Mouse (Mus musculus): ENCODE measurements around the gene Gm42674. TPM values are rescaled to one million over a fixed set of nuclear protein-coding genes. Genes with fewer than 3 reads are reported as not detected.

Gene Gm42674
- polyA plus RNA-seq, 1 experiment from 2014 or later, result not detected

Other genes with a start within 250 kb of the Gm42674 start
- gene Slc27a3, start 212.0 kb upstream of the Gm42674 start, polyA plus RNA-seq (2015; fragmentation: Nextera tagmentation; extraction: Ambion mirVana), result 24.9 and 26.5 TPM in 2 replicates
- 29.9 and 30.1 TPM in 2 replicates for gene Ints3, start 168.3 kb upstream of the Gm42674 start, polyA plus RNA-seq (2015; fragmentation: Nextera tagmentation; extraction: Ambion mirVana)
- gene Npr1, start 136.0 kb upstream of the Gm42674 start, polyA plus RNA-seq (2015; fragmentation: Nextera tagmentation; extraction: Ambion mirVana), result 3.5 and 3.7 TPM in 2 replicates
- gene Ilf2, start 125.8 kb upstream of the Gm42674 start, polyA plus RNA-seq (2015; fragmentation: Nextera tagmentation; extraction: Ambion mirVana), result 303 and 314 TPM in 2 replicates
- 90.1 and 95.6 TPM in 2 replicates for gene Snapin, start 110.9 kb upstream of the Gm42674 start, polyA plus RNA-seq (2015; fragmentation: Nextera tagmentation; extraction: Ambion mirVana)
- gene Chtop, start 92.4 kb upstream of the Gm42674 start, polyA plus RNA-seq (2015; fragmentation: Nextera tagmentation; extraction: Ambion mirVana), result 195 and 197 TPM in 2 replicates
- 8.4 and 9.5 TPM in 2 replicates for gene S100a1, start 87.5 kb upstream of the Gm42674 start, polyA plus RNA-seq (2015; fragmentation: Nextera tagmentation; extraction: Ambion mirVana)
- 10.6 and 12.2 TPM in 2 replicates for gene S100a13, start 87.5 kb upstream of the Gm42674 start, polyA plus RNA-seq (2015; fragmentation: Nextera tagmentation; extraction: Ambion mirVana)
- not detected in 2 replicates for gene S100a14, start 75.0 kb upstream of the Gm42674 start, polyA plus RNA-seq (2015; fragmentation: Nextera tagmentation; extraction: Ambion mirVana)
- gene S100a16, start 64.7 kb upstream of the Gm42674 start, polyA plus RNA-seq (2015; fragmentation: Nextera tagmentation; extraction: Ambion mirVana), result 33.6 and 37.9 TPM in 2 replicates
- gene S100a3, start 41.3 kb upstream of the Gm42674 start, polyA plus RNA-seq (2015; fragmentation: Nextera tagmentation; extraction: Ambion mirVana), result 1.3 and 1.8 TPM in 2 replicates
- not detected in 2 replicates for gene S100a2, start 11.7 kb upstream of the Gm42674 start, polyA plus RNA-seq (2015; fragmentation: Nextera tagmentation; extraction: Ambion mirVana)
- gene S100a4, start 1.9 kb downstream of the Gm42674 start, polyA plus RNA-seq (2015; fragmentation: Nextera tagmentation; extraction: Ambion mirVana), result 0.75 and 1.5 TPM in 2 replicates
- gene S100a5, start 6.6 kb downstream of the Gm42674 start, polyA plus RNA-seq (2015; fragmentation: Nextera tagmentation; extraction: Ambion mirVana), result not detected in 2 replicates
- 38.4 and 42.3 TPM in 2 replicates for gene S100a6, start 11.0 kb downstream of the Gm42674 start, polyA plus RNA-seq (2015; fragmentation: Nextera tagmentation; extraction: Ambion mirVana)
- not detected in 2 replicates for gene S100a7a, start 52.1 kb downstream of the Gm42674 start, polyA plus RNA-seq (2015; fragmentation: Nextera tagmentation; extraction: Ambion mirVana)
- 8.9 and 11.2 TPM in 2 replicates for gene S100a8, start 67.1 kb downstream of the Gm42674 start, polyA plus RNA-seq (2015; fragmentation: Nextera tagmentation; extraction: Ambion mirVana)
- 5.9 and 7.7 TPM in 2 replicates for gene S100a9, start 93.8 kb downstream of the Gm42674 start, polyA plus RNA-seq (2015; fragmentation: Nextera tagmentation; extraction: Ambion mirVana)
- gene Pglyrp4, start 125.0 kb downstream of the Gm42674 start, polyA plus RNA-seq (2015; fragmentation: Nextera tagmentation; extraction: Ambion mirVana), result not detected in 2 replicates
- not detected in 2 replicates for gene Gm5849, start 176.0 kb downstream of the Gm42674 start, polyA plus RNA-seq (2015; fragmentation: Nextera tagmentation; extraction: Ambion mirVana)